Mouse (Mus musculus) erythroblast, embryonic 14.5 days (primary cell): Measurements from ENCODE around the gene Capn11. TPM values are rescaled to one million over a fixed set of nuclear protein-coding genes. Genes with fewer than 3 reads are reported as not detected.
A peak's percentile ranks its signal among the peaks of the same experiment; 100 is the strongest.

Experiments used
- H3K27me3 ChIP-seq: 2 replicates; pipeline ENCODE4 v1.6.1; 2012; ENCODE audit warnings: inconsistent platforms; ENCODE audit not compliant: control insufficient read depth
- H3K36me3 ChIP-seq: 2 replicates; pipeline ENCODE4 v1.6.1; 2012; ENCODE audit warnings: mild to moderate bottlenecking, inconsistent platforms; ENCODE audit not compliant: control insufficient read depth
- H3K4me1 ChIP-seq: 2 replicates; pipeline ENCODE4 v1.6.1; 2012; ENCODE audit warnings: inconsistent platforms; ENCODE audit not compliant: control insufficient read depth
- H3K4me3 ChIP-seq: replicated peaks from 2 replicates; pipeline ENCODE3; 2012; ENCODE audit warnings: moderate library complexity, mild to moderate bottlenecking, inconsistent platforms
- H3K9me3 ChIP-seq: 2 replicates; pipeline ENCODE4 v1.6.1; 2012; ENCODE audit warnings: low read length, inconsistent platforms, mixed read lengths; ENCODE audit not compliant: control insufficient read depth
- GATA1 ChIP-seq: IDR thresholded peaks from 2 replicates; pipeline ENCODE4 v1.6.1; 2012; ENCODE audit warnings: low read length, inconsistent platforms, mixed read lengths
- TAL1 ChIP-seq: IDR thresholded peaks from 3 replicates; pipeline ENCODE4 v1.6.1; 2012; ENCODE audit warnings: low read length, inconsistent platforms, mixed read lengths
- polyA plus RNA-seq: library from polyadenylated mRNA; stranded (reverse); fragments of >175 nt; gene quantifications from 2 replicates; pipeline ENCODE4 v1.2.3, GENCODE M21; 2012

The Capn11 gene
- polyA plus RNA-seq, 1 experiment = not detected

- Histone ChIP-seq H3K36me3 (peaks cover 73% of the 10 kb centered on the region), H3K4me1 (peaks cover 87% of the 10 kb centered on the region), H3K4me3 (peak overlapping the region; percentile 100), H3K27me3 (no peaks in the 10 kb centered on the region; the same call in 1 of the 2 replicates), H3K9me3 (peaks cover 9% of the 10 kb centered on the region)
- TF ChIP-seq GATA1 (no peak), TAL1 (no peak)
These were observed 67.2 kb downstream of the Capn11 start for GRCm38 (mm10) chr17:45591701-45592605.

GRCm38 (mm10) chr17:45590410-45590809, 68.7 kb downstream of the Capn11 start:
- TF ChIP-seq TAL1 = no peak
- TF ChIP-seq GATA1 = no peak
- Histone ChIP-seq H3K4me3 (peak overlapping the region; percentile 16), H3K9me3 (peaks cover 16% of the 10 kb centered on the region), H3K4me1 (peaks cover 85% of the 10 kb centered on the region), H3K27me3 (no peaks in the 10 kb centered on the region; the same call in 1 of the 2 replicates), H3K36me3 (peaks cover 89% of the 10 kb centered on the region)

DNA sequence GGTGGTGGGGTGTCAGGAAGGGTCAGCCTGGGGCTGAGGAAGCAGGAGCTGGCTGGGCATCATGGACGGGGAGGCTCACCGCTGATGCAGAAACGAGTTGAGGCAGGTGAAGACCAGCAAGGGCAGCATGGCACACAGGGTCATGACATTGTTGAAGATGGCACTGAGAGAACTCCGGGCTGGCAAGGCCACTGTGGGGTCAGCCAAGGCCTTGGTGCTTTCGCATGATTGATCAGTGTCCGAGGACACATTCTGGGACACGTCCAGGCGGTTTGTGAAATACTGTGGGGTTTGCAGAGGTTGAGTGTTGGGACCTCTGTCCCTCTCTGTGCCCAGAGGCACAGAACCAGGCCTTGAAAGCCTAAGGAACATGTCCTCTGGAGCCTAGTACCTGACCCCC, 69.3 kb downstream of the Capn11 start:
- H3K9me3 ChIP-seq = peaks cover 16% of the 10 kb centered on the region
- H3K27me3 ChIP-seq = no peaks in the 10 kb centered on the region; the same call in 1 of the 2 replicates
- peak overlapping the region; percentile 1 for H3K4me3 ChIP-seq
- no peak for TF ChIP-seq TAL1
- TF ChIP-seq GATA1 = no peak
- H3K36me3 ChIP-seq = peaks cover 94% of the 10 kb centered on the region
- peaks cover 85% of the 10 kb centered on the region for H3K4me1 ChIP-seq

DNA sequence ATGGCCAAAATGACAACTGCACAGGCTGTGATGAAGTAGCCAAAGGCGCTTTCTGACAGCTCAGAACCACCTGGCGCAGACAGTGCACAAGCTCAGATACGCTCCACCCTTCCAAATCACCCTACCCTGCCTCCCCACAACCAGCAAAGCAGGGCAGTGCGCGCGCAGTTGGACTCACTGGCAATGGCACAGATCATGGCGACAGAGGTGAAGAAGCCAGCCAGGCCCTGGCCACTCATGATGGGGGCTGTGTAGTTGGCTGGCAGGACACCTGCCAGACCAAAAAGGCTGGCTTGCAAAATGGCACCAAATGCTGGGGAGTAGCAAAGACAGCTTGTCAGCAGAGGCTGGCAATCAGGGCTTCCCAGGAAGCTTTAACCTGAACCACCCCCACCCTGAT, 69.9 kb downstream of the Capn11 start:
- TF ChIP-seq GATA1 = no peak
- no peak for TF ChIP-seq TAL1
- Histone ChIP-seq H3K4me1 (peaks cover 86% of the 10 kb centered on the region), H3K9me3 (peaks cover 16% of the 10 kb centered on the region), H3K4me3 (no peak overlapping the region), H3K36me3 (peaks cover 96% of the 10 kb centered on the region), H3K27me3 (no peaks in the 10 kb centered on the region; the same call in 1 of the 2 replicates)

- Histone ChIP-seq H3K27me3 (no peaks in the 10 kb centered on the region; the same call in 1 of the 2 replicates), H3K4me1 (peaks cover 87% of the 10 kb centered on the region), H3K9me3 (peaks cover 16% of the 10 kb centered on the region), H3K36me3 (peaks cover 99% of the 10 kb centered on the region), H3K4me3 (no peak overlapping the region)
- TF ChIP-seq GATA1 = no peak
These were observed 70.8 kb downstream of the Capn11 start for GRCm38 (mm10) chr17:45588370-45588769.

DNA sequence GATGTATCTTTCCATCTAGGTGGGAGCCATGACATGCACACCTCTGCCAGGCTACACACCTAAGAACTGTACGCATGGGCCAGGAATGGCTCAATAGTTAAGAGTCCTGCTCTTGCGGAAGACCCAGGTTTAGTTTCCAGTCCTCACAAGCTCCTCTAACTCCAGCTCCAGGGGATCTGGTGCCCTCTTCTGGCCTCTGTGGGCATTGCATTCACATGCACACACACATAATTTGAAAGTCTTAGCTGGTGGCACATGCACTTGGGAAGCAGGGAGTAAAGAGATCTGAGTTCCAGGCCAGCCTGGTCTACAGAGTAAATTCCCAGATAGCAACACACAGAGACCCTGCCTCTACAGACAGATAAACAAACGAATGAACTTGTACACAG, 72.7 kb downstream of the Capn11 start:
- TF ChIP-seq TAL1 (no peak), GATA1 (no peak)
- H3K4me3 ChIP-seq = no peak overlapping the region
- peaks cover 87% of the 10 kb centered on the region for H3K4me1 ChIP-seq
- no peaks in the 10 kb centered on the region; the same call in 1 of the 2 replicates for H3K27me3 ChIP-seq
- H3K36me3 ChIP-seq = peaks cover 87% of the 10 kb centered on the region
- peaks cover 16% of the 10 kb centered on the region for H3K9me3 ChIP-seq

GRCm38 (mm10) chr17:45585725-45586448, 73.2 kb downstream of the Capn11 start:
- peaks cover 87% of the 10 kb centered on the region for H3K4me1 ChIP-seq
- TF ChIP-seq GATA1 (no peak), TAL1 (no peak)

DNA sequence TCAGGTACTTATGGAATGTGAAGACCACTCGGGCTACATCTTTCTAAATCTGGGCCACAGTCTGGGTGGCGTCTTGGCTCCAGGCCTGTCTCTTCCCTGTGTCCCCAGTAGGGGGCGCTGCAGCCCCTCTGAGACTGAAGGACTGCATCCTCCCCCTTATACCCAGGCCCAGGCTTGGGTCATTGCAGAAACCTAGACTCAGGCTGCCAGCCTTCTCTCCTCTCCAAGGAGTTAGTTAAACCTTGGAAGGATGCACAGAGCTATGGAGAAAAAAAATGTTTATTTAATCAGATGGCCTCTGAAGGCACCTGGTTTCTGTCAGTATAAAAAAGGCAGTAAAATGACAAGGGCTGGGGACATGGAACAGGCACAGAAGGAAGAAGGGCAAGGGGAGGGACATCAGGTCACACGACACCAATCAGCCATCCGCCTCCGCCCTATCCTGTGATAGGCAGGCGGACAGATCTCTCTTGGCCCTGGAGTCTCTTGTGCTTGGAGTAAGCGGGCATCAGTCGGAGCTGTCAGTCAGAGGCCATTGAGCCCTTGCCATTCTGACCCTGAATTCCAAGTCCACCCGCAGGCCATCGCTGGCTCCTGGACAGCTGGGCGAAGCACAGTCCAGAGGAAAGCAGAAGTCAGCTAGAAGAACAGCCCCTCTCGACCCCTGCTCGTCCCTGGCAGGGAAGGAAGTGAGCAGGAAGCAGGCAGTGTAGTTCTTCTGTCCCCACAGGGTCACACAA, 74.0 kb downstream of the Capn11 start:
- no peak for TF ChIP-seq TAL1
- TF ChIP-seq GATA1 = no peak
- no peak overlapping the region for H3K4me3 ChIP-seq
- peaks cover 84% of the 10 kb centered on the region for H3K4me1 ChIP-seq

More at GRCm38 (mm10) chr17:45585725-45586448, 73.2 kb downstream of the Capn11 start:
- Histone ChIP-seq H3K36me3 (peaks cover 81% of the 10 kb centered on the region), H3K27me3 (no peaks in the 10 kb centered on the region; the same call in 1 of the 2 replicates), H3K4me3 (no peak overlapping the region), H3K9me3 (peaks cover 16% of the 10 kb centered on the region)

More for the DNA sequence above, 74.0 kb downstream of the Capn11 start:
- Histone ChIP-seq H3K36me3 (peaks cover 74% of the 10 kb centered on the region), H3K9me3 (peaks cover 16% of the 10 kb centered on the region), H3K27me3 (no peaks in the 10 kb centered on the region; the same call in 1 of the 2 replicates)
